Mouse (Mus musculus) midbrain, postnatal 0 days (tissue): ENCODE measurements around the gene Trim10. TPM values are rescaled to one million over a fixed set of nuclear protein-coding genes. Genes with fewer than 3 reads are reported as not detected.
A peak's percentile ranks its signal among the peaks of the same experiment; 100 is the strongest.

Experiments
- ATAC-seq: fragments of 200-750 bp; cut with Nextera tagmentation; 2 replicates; pipeline ENCODE4 v1.8.0; 2017; ENCODE audit warnings: moderate number of reproducible peaks, mild to moderate bottlenecking, moderate TSS enrichment, moderate library complexity; ENCODE audit not compliant: low FRiP score
- DNase-seq: peaks from one replicate; pipeline ENCODE4 v3.0.0-alpha.2; 2015; ENCODE audit warnings: low spot score
- H3K27ac ChIP-seq: fragments of 300-500 bp; sonication (generic); 2 replicates; pipeline ENCODE4 v1.5.1; 2014; ENCODE audit warnings: low read depth, mild to moderate bottlenecking, low read length, mixed read lengths
- H3K27me3 ChIP-seq: fragments of 300-500 bp; sonication (generic); 2 replicates; pipeline ENCODE4 v1.6.1; 2014; ENCODE audit warnings: low read length, control low read depth, mixed read lengths; ENCODE audit not compliant: insufficient read depth
- H3K36me3 ChIP-seq: fragments of 300-500 bp; sonication (generic); 2 replicates; pipeline ENCODE4 v1.6.1; 2014; ENCODE audit warnings: low read length, control low read depth, mixed read lengths; ENCODE audit not compliant: insufficient read depth
- H3K4me1 ChIP-seq: fragments of 300-500 bp; sonication (generic); 2 replicates; pipeline ENCODE4 v1.6.1; 2014; ENCODE audit warnings: mild to moderate bottlenecking, control low read depth, antibody characterized with exemption, low read length, mixed read lengths; ENCODE audit not compliant: insufficient read depth
- H3K4me2 ChIP-seq: fragments of 300-500 bp; sonication (generic); 2 replicates; pipeline ENCODE4 v1.6.1; 2014; ENCODE audit warnings: low read depth, mild to moderate bottlenecking, low read length, mixed read lengths; ENCODE audit not compliant: poor library complexity, severe bottlenecking
- H3K4me3 ChIP-seq: fragments of 300-500 bp; sonication (generic); 2 replicates; pipeline ENCODE4 v1.5.1; 2014; ENCODE audit warnings: low read depth, mild to moderate bottlenecking, low read length, moderate library complexity
- H3K9ac ChIP-seq: fragments of 300-500 bp; sonication (generic); replicated peaks from 2 replicates; pipeline ENCODE4 v1.6.1; 2014; ENCODE audit warnings: mild to moderate bottlenecking, low read length, moderate library complexity, mixed read lengths; ENCODE audit not compliant: poor library complexity, severe bottlenecking
- H3K9me3 ChIP-seq: fragments of 300-500 bp; sonication (generic); 2 replicates; pipeline ENCODE4 v1.6.1; 2016; ENCODE audit warnings: low read length, control low read depth
- CTCF ChIP-seq: IDR thresholded peaks from 2 replicates; pipeline ENCODE4 v1.5.1; 2016; ENCODE audit warnings: antibody characterized with exemption, mild to moderate bottlenecking
- WGBS: fragments of 180-500 bp; shearing (Covaris S2); extraction: QIAGEN DNeasy Blood & Tissue Kit; methylation state at CpG from one replicate; pipeline ENCODE4 v1.1.7; 2014; 5-methylcytosine and 5-hydroxymethylcytosine counted together
- polyA plus RNA-seq: library from polyadenylated mRNA; unstranded; fragments of >200 nt; fragmentation: Nextera tagmentation; extraction: Ambion mirVana; gene quantifications from 2 replicates; pipeline ENCODE4 v1.2.1, GENCODE M21; 2015
- total RNA-seq: library from RNA; depleted of rRNA; stranded (reverse); fragments of >200 nt; gene quantifications from 2 replicates; pipeline ENCODE4 v1.2.3, GENCODE M21; 2014

Trim10 gene
- total and polyA plus RNA-seq, 2 experiments from 2014 or later, result 0.17 to 0.22 TPM

- WGBS, result 81% methylated on average over 1 of the region's 1 CpGs
- no peak for ATAC-seq
- H3K36me3 ChIP-seq, result no peaks in the 10 kb centered on the region
- no peak overlapping the region for H3K9ac ChIP-seq
- H3K9me3 ChIP-seq, result no peaks in the 10 kb centered on the region
- H3K4me1 ChIP-seq, result no peaks in the 10 kb centered on the region
- H3K4me3 ChIP-seq, result no peak overlapping the region
- H3K27ac ChIP-seq, result no peak overlapping the region
- DNase-seq, result peak; percentile 35
- peak; percentile 72 for TF ChIP-seq CTCF
- no peaks in the 10 kb centered on the region for H3K27me3 ChIP-seq
- H3K4me2 ChIP-seq, result no peak overlapping the region
Measured at GRCm38 (mm10) chr17:36896583-36896982, 27.2 kb downstream of the Trim10 start.

DNA sequence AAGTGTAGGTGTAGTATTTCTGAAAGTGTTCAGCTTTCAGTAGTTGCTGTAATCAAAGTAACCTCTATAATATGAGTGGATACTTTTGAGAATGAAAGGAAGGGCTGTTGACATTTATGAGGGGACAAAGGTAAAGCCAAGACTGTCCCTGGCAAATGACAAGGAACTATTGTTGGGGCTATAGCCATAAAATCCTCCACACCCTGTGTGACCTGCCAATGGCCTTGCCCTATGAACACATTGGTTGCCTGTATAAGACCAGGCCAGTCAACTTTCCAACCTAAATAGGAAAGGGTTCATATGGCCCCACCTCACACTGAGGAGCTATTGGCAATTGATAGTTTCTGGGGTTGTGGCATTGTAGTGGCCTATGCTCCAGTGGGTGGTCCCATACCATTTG is 27.7 kb downstream of the Trim10 start:
- Histone ChIP-seq H3K9ac (no peak overlapping the region), H3K4me2 (no peak overlapping the region), H3K27ac (no peak overlapping the region), H3K9me3 (no peaks in the 10 kb centered on the region), H3K4me1 (no peaks in the 10 kb centered on the region), H3K27me3 (no peaks in the 10 kb centered on the region), H3K4me3 (no peak overlapping the region), H3K36me3 (no peaks in the 10 kb centered on the region)
- ATAC-seq (no peak), DNase-seq (no peak)
- TF ChIP-seq CTCF, result no peak

DNA sequence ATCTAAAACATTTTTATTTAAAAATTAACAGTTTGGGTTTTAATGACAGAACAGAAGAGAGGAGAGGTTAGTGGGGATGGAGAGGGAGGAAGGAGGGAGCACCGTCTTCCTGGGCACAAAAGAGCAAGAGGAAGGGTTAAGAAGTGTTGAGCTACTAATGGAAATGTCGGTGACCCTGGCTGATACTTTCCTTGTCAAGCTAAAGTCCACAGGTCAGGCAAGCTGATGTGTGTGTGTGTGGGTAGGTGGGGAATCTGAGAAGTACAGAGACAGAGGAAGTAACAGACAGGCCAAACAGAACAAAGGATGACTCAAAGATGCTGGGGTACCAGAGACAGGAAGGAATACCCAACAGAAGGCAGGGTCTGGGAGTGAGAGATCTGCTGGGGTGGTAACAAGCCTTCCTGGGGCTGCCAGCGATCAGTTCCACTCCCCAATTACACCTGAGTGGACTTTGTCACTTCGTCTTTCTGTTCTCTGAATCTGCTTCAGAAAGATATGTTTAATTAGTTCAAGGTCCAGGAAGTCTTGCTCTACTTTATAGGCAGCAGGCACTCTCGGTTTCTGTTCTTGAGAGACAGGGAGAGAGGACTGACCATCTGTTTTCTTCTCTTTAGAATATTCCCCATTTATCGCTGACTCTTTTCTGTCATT is 28.3 kb downstream of the Trim10 start, which contains the start of gene Trim31:
TSS of gene Trim31 (plus strand) at position 567 of the 654 bp plus-strand sequence.
- Histone ChIP-seq H3K27ac (no peak within 1 kb of the TSS), H3K9me3 (no peaks in the 10 kb centered on the region), H3K4me3 (no peak within 1 kb of the TSS), H3K4me1 (no peaks in the 10 kb centered on the region), H3K27me3 (no peaks in the 10 kb centered on the region), H3K36me3 (no peaks in the 10 kb centered on the region), H3K4me2 (no peak within 1 kb of the TSS), H3K9ac (no peak within 1 kb of the TSS)
- no peak for ATAC-seq
- TF ChIP-seq CTCF, result no peak
- 74% methylated on average over 6 of the region's 6 CpGs for WGBS
- no peak for DNase-seq

DNA sequence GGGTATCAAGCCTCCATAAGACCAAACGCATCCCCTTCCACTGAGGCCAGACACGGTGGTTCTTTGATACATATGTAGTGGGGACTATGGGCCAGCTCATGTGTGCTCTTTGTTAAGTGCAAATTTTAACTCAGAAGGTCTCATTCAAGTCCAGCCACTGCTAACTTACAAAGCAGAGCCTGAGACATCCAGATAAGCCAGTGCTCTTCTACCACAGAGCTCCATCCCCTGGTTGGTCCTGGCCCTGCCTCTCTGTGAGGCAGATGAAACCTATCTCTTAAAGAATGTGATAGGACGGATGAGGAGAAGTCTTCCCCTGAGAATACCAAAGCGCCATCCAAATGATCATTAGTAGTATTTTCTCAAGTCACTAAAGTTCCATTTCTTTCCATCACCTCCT is 30.0 kb downstream of the Trim10 start:
- H3K9ac ChIP-seq, result no peak overlapping the region
- TF ChIP-seq CTCF, result no peak
- DNase-seq, result no peak
- H3K4me2 ChIP-seq, result no peak overlapping the region
- no peaks in the 10 kb centered on the region for H3K27me3 ChIP-seq
- H3K9me3 ChIP-seq, result no peaks in the 10 kb centered on the region
- WGBS, result 79% methylated on average over 4 of the region's 4 CpGs
- no peaks in the 10 kb centered on the region for H3K4me1 ChIP-seq
- H3K36me3 ChIP-seq, result no peaks in the 10 kb centered on the region
- no peak overlapping the region for H3K4me3 ChIP-seq
- H3K27ac ChIP-seq, result no peak overlapping the region
- ATAC-seq, result no peak

DNA sequence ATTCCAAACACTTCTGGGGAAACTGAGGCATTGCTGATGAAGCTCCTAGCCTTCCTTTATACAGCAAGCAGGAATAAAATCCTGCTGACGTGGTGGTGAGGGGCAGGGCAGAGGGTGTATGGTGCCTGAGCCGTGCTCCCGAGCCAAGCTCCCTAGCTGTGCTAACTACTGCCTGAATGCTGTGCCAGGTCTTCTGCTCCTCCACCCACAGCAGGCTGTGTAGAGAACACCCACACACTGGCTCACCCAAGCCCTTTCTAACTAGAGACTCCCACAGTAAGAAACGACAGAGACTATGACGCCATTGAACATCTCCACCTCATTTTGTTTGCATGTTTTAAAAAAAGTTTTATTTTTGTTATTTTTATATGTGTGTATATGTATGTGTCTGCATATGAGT is 30.6 kb downstream of the Trim10 start:
- Histone ChIP-seq H3K36me3 (no peaks in the 10 kb centered on the region), H3K4me2 (no peak overlapping the region), H3K27ac (no peak overlapping the region), H3K9ac (no peak overlapping the region), H3K4me3 (no peak overlapping the region), H3K9me3 (no peaks in the 10 kb centered on the region), H3K4me1 (no peaks in the 10 kb centered on the region), H3K27me3 (no peaks in the 10 kb centered on the region)
- no peak for TF ChIP-seq CTCF
- DNase-seq (no peak), ATAC-seq (no peak)
- WGBS, result 82% methylated on average over 5 of the region's 5 CpGs

GRCm38 (mm10) chr17:36900691-36901090 is 31.3 kb downstream of the Trim10 start:
- H3K9ac ChIP-seq, result no peak overlapping the region
- H3K36me3 ChIP-seq, result no peaks in the 10 kb centered on the region
- TF ChIP-seq CTCF, result peak; percentile 38
- 38% methylated on average over 1 of the region's 1 CpGs for WGBS
- ATAC-seq (no peak), DNase-seq (no peak)
- no peak overlapping the region for H3K4me3 ChIP-seq
- no peaks in the 10 kb centered on the region for H3K27me3 ChIP-seq
- no peaks in the 10 kb centered on the region for H3K9me3 ChIP-seq
- no peak overlapping the region for H3K27ac ChIP-seq
- no peaks in the 10 kb centered on the region for H3K4me1 ChIP-seq
- H3K4me2 ChIP-seq, result no peak overlapping the region
